Mouse (Mus musculus) MEL (cell line): Measurements from ENCODE around the gene Gpm6b. TPM values are rescaled to one million over a fixed set of nuclear protein-coding genes. Genes with fewer than 3 reads are reported as not detected.

ENCODE experiments used
- DNase-seq: peaks from one replicate; pipeline ENCODE4 v3.0.0; 2011; ENCODE audit warnings: low read depth, low spot score
- H3K27ac ChIP-seq: 2 replicates; pipeline ENCODE4 v1.5.1; 2012; ENCODE audit warnings: low read depth, mild to moderate bottlenecking, control low read depth, low read length, moderate library complexity; ENCODE audit not compliant: control insufficient read depth
- H3K27me3 ChIP-seq, 2 experiments: fragments of 150-350 bp in 1 of 2; sonication (generic) in 1 of 2; 2 replicates each; pipeline ENCODE4 v1.6.1; 2012; ENCODE audit warnings: low read length in 2 of 2, mild to moderate bottlenecking in 2 of 2, improper control_type of control experiment in 1 of 2, moderate library complexity in 1 of 2; ENCODE audit not compliant: insufficient read depth in 2 of 2, control insufficient read depth in 1 of 2
- H3K36me3 ChIP-seq, 2 experiments: 2 replicates each; pipeline ENCODE4 v1.6.1; 2012 to 2014; ENCODE audit warnings: low read length in 2 of 2, improper control_type of control experiment in 1 of 2, inconsistent platforms in 1 of 2, mild to moderate bottlenecking in 1 of 2; ENCODE audit not compliant: insufficient read depth in 2 of 2, control insufficient read depth in 1 of 2
- H3K4me1 ChIP-seq, 2 experiments: fragments of 150-350 bp in 1 of 2; sonication (generic) in 1 of 2; 2 replicates each; pipeline ENCODE4 v1.6.1; 2012; ENCODE audit warnings: low read length in 2 of 2, improper control_type of control experiment in 1 of 2, mild to moderate bottlenecking in 1 of 2; ENCODE audit not compliant: insufficient read depth in 2 of 2, control insufficient read depth in 1 of 2
- H3K4me3 ChIP-seq, 2 experiments: fragments of 150-350 bp in 1 of 2; sonication (generic) in 1 of 2; 2 replicates each; pipeline ENCODE4 v1.5.1; 2012; ENCODE audit warnings: low read depth in 2 of 2, low read length in 2 of 2, mild to moderate bottlenecking in 2 of 2, moderate library complexity in 2 of 2, control low read depth in 1 of 2, improper control_type of control experiment in 1 of 2; ENCODE audit not compliant: control insufficient read depth in 1 of 2, insufficient read depth in 1 of 2
- H3K79me2 ChIP-seq: 2 replicates; pipeline ENCODE4 v1.6.1; 2012; ENCODE audit warnings: mild to moderate bottlenecking, low read length, moderate library complexity; ENCODE audit not compliant: control insufficient read depth, poor library complexity, insufficient read depth
- H3K9ac ChIP-seq: 2 replicates; pipeline ENCODE4 v1.6.1; 2012; ENCODE audit warnings: low read depth, mild to moderate bottlenecking, control low read depth, low read length, moderate library complexity; ENCODE audit not compliant: control insufficient read depth, poor library complexity, severe bottlenecking
- H3K9me3 ChIP-seq: fragments of 150-350 bp; sonication (generic); replicated peaks from 2 replicates; pipeline ENCODE4 v1.6.1; 2012; ENCODE audit warnings: mild to moderate bottlenecking, low read length, improper control_type of control experiment, moderate library complexity; ENCODE audit not compliant: insufficient read depth
- BHLHE40 ChIP-seq: IDR thresholded peaks from 2 replicates; pipeline ENCODE4 v1.6.1; 2012; ENCODE audit warnings: low read depth, mild to moderate bottlenecking, inconsistent platforms, low read length, improper control_type of control experiment, borderline replicate concordance
- CHD1 ChIP-seq: IDR thresholded peaks from 2 replicates; pipeline ENCODE4 v1.6.1; 2012; ENCODE audit warnings: low read depth, mild to moderate bottlenecking, inconsistent platforms, low read length, improper control_type of control experiment
- CHD2 ChIP-seq: IDR thresholded peaks from 2 replicates; pipeline ENCODE4 v1.6.1; 2011; ENCODE audit warnings: low read length, improper control_type of control experiment
- CTCF ChIP-seq, 3 experiments: IDR thresholded peaks in 2 of 3; conservative IDR thresholded peaks in 1 of 3; 2 replicates each; pipeline ENCODE4 v1.5.1; 2011 to 2012; ENCODE audit warnings: low read length in 3 of 3, low read depth in 2 of 3, mild to moderate bottlenecking in 2 of 3, improper control_type of control experiment in 1 of 3, inconsistent platforms in 1 of 3, mixed read lengths in 1 of 3, moderate library complexity in 1 of 3; ENCODE audit not compliant: control insufficient read depth in 1 of 3, insufficient read depth in 1 of 3, poor library complexity in 1 of 3, severe bottlenecking in 1 of 3
- ELF1 ChIP-seq: IDR thresholded peaks from 2 replicates; pipeline ENCODE4 v1.6.1; 2014; ENCODE audit warnings: low read depth, mild to moderate bottlenecking, inconsistent platforms, low read length, improper control_type of control experiment, moderate library complexity
- EP300 ChIP-seq, 2 experiments: IDR thresholded peaks; 2 replicates each; pipeline ENCODE4 v1.6.1; 2011; ENCODE audit warnings: improper control_type of control experiment in 2 of 2, low read length in 2 of 2, low read depth in 1 of 2, mild to moderate bottlenecking in 1 of 2
- ETS1 ChIP-seq: IDR thresholded peaks from 2 replicates; pipeline ENCODE4 v1.6.1; 2012; ENCODE audit warnings: low read depth, mild to moderate bottlenecking, inconsistent platforms, low read length, improper control_type of control experiment, moderate library complexity
- GABPA ChIP-seq: IDR thresholded peaks from 2 replicates; pipeline ENCODE4 v1.6.1; 2012; ENCODE audit warnings: low read depth, mild to moderate bottlenecking, inconsistent platforms, low read length, improper control_type of control experiment, moderate library complexity
- GATA1 ChIP-seq: IDR thresholded peaks from 2 replicates; pipeline ENCODE4 v1.6.1; 2011; ENCODE audit warnings: low read depth, low read length, improper control_type of control experiment
- HCFC1 ChIP-seq: IDR thresholded peaks from 2 replicates; pipeline ENCODE4 v1.6.1; 2012; ENCODE audit warnings: low read depth, mild to moderate bottlenecking, inconsistent platforms, low read length, improper control_type of control experiment, moderate library complexity
- KAT2A ChIP-seq: conservative IDR thresholded peaks from 2 replicates; pipeline ENCODE4 v1.6.1; 2012; ENCODE audit warnings: low read depth, low read length, improper control_type of control experiment, inconsistent platforms
- MAFK ChIP-seq: IDR thresholded peaks from 2 replicates; pipeline ENCODE4 v1.6.1; 2011; ENCODE audit warnings: low read depth, mild to moderate bottlenecking, low read length, improper control_type of control experiment, borderline replicate concordance
- MAX ChIP-seq: IDR thresholded peaks from 2 replicates; pipeline ENCODE4 v1.6.1; 2011; ENCODE audit warnings: low read length, improper control_type of control experiment
- MAZ ChIP-seq: IDR thresholded peaks from 2 replicates; pipeline ENCODE4 v1.6.1; 2012; ENCODE audit warnings: low read depth, mild to moderate bottlenecking, inconsistent platforms, low read length, improper control_type of control experiment
- MXI1 ChIP-seq: IDR thresholded peaks from 2 replicates; pipeline ENCODE4 v1.6.1; 2011; ENCODE audit warnings: mild to moderate bottlenecking, low read depth, low read length, improper control_type of control experiment
- MYC ChIP-seq: IDR thresholded peaks from 2 replicates; pipeline ENCODE4 v1.6.1; 2011; ENCODE audit warnings: low read depth, mild to moderate bottlenecking, low read length, improper control_type of control experiment, moderate library complexity
- NELFE ChIP-seq: IDR thresholded peaks from 2 replicates; pipeline ENCODE4 v1.6.1; 2011; ENCODE audit warnings: low read depth, low read length, improper control_type of control experiment
- NRF1 ChIP-seq: IDR thresholded peaks from 2 replicates; pipeline ENCODE4 v1.6.1; 2014; ENCODE audit warnings: low read depth, mild to moderate bottlenecking, inconsistent platforms, low read length, improper control_type of control experiment, moderate library complexity; ENCODE audit not compliant: poor library complexity, insufficient read depth, severe bottlenecking
- POLR2AphosphoS2 ChIP-seq: IDR thresholded peaks from 2 replicates; pipeline ENCODE4 v1.6.1; 2011; ENCODE audit warnings: low read length, improper control_type of control experiment
- POLR2AphosphoS5 ChIP-seq: IDR thresholded peaks from 2 replicates; pipeline ENCODE4 v1.6.1; 2012; ENCODE audit warnings: low read depth, borderline replicate concordance, mild to moderate bottlenecking, inconsistent platforms, low read length, moderate library complexity, mixed read lengths
- RCOR1 ChIP-seq: IDR thresholded peaks from 2 replicates; pipeline ENCODE4 v1.6.1; 2012; ENCODE audit warnings: low read depth, mild to moderate bottlenecking, inconsistent platforms, low read length, improper control_type of control experiment
- SMC3 ChIP-seq: IDR thresholded peaks from 2 replicates; pipeline ENCODE4 v1.6.1; 2011; ENCODE audit warnings: low read depth, low read length, improper control_type of control experiment
- TBP ChIP-seq: IDR thresholded peaks from 2 replicates; pipeline ENCODE4 v1.8.0; 2011; ENCODE audit warnings: low read depth, low read length, improper control_type of control experiment
- UBTF ChIP-seq: IDR thresholded peaks from 2 replicates; pipeline ENCODE4 v1.6.1; 2012; ENCODE audit warnings: low read depth, mild to moderate bottlenecking, inconsistent platforms, low read length, improper control_type of control experiment, moderate library complexity, borderline replicate concordance; ENCODE audit not compliant: insufficient read depth
- USF2 ChIP-seq, 2 experiments: IDR thresholded peaks; 2 replicates each; pipeline ENCODE4 v1.6.1; 2011 to 2012; ENCODE audit warnings: improper control_type of control experiment in 2 of 2, low read length in 2 of 2, borderline replicate concordance in 1 of 2, inconsistent platforms in 1 of 2, low read depth in 1 of 2, mild to moderate bottlenecking in 1 of 2; ENCODE audit not compliant: insufficient read depth in 1 of 2
- ZC3H11A ChIP-seq: IDR thresholded peaks from 2 replicates; pipeline ENCODE4 v1.6.1; 2012; ENCODE audit warnings: low read depth, mild to moderate bottlenecking, inconsistent platforms, low read length, improper control_type of control experiment
- ZKSCAN1 ChIP-seq: IDR thresholded peaks from 2 replicates; pipeline ENCODE4 v1.6.1; 2012; ENCODE audit warnings: low read depth, mild to moderate bottlenecking, inconsistent platforms, low read length, improper control_type of control experiment, moderate library complexity
- ZMIZ1 ChIP-seq: IDR thresholded peaks from 2 replicates; pipeline ENCODE4 v1.6.1; 2012; ENCODE audit warnings: low read depth, mild to moderate bottlenecking, inconsistent platforms, low read length, improper control_type of control experiment, moderate library complexity
- polyA plus RNA-seq, 2 experiments: library from polyadenylated mRNA; stranded (reverse) in 1 of 2; unstranded in 1 of 2; fragments of >175 nt in 1 of 2; fragments of >200 nt in 1 of 2; gene quantifications; 2 replicates each; pipeline versions ENCODE4 v1.2.1 to v1.2.4; 2012; ENCODE audit warnings: low replicate concordance in 2 of 2, low read depth in 1 of 2; ENCODE audit not compliant: insufficient read length in 2 of 2, insufficient read depth in 1 of 2, missing spikeins in 1 of 2
- total RNA-seq: library from RNA; depleted of rRNA; stranded (reverse); fragments of 300-350 nt; gene quantifications from 2 replicates; pipeline ENCODE4 v1.2.3, GENCODE M21; 2012

The Gpm6b gene
- total and polyA plus RNA-seq, 3 experiments: 4.9 to 13.2 TPM; not detected in 1

DNA sequence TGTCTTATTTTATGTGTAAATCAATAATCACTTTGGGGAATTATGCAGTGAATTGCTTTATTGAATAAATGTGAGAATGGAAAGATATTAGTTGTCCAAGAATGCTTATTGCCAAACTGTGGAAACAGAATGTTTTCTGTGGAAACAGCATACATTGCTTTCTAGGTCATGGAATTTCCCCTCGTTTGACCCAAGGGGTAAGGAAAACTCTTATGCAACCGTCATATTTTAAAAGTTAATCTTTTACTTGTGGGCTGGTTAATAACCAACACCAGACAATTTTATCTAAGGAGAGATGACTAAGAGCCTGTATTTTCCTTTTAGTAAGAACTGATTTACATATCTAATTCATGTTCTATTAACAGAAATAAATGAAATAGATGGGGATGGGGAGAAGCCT, 64.1 kb downstream of the Gpm6b start:
- Histone ChIP-seq H3K4me3 (no peak overlapping the region), H3K4me1 (no peaks in the 10 kb centered on the region), H3K36me3 (no peaks in the 10 kb centered on the region), H3K27me3 (peaks cover 0 to 2% of the 10 kb centered on the region in 2 experiments; a peak in 3 of 4 replicates), H3K27ac (no peak overlapping the region), H3K9me3 (no peaks in the 10 kb centered on the region), H3K9ac (no peak overlapping the region), H3K79me2 (no peaks in the 10 kb centered on the region)
- DNase-seq: no peak
- TF ChIP-seq ZC3H11A: no peak
- TF ChIP-seq CTCF (IDR thresholded peaks at IDR 0.05 in 2 of 3, conservative IDR thresholded peaks at IDR 0.05 in 1 of 3; ENCODE audit: control insufficient read depth in 1 of 3, insufficient read depth in 1 of 3, low read depth in 2 of 3, low read length in 3 of 3, poor library complexity in 1 of 3, severe bottlenecking in 1 of 3): no peak
- TF ChIP-seq RCOR1: no peak
- no peak for TF ChIP-seq HCFC1
- TF ChIP-seq NELFE: no peak
- no peak for TF ChIP-seq ELF1
- no peak for TF ChIP-seq ZMIZ1
- TF ChIP-seq UBTF: no peak
- no peak for TF ChIP-seq USF2 (IDR thresholded peaks at IDR 0.05; ENCODE audit: borderline replicate concordance in 1 of 2, insufficient read depth in 1 of 2, low read depth in 1 of 2, low read length in 2 of 2)
- no peak for TF ChIP-seq POLR2AphosphoS2
- no peak for TF ChIP-seq MAFK
- TF ChIP-seq NRF1: no peak
- TF ChIP-seq CHD2: no peak
- no peak for TF ChIP-seq CHD1
- TF ChIP-seq GABPA: no peak
- no peak for TF ChIP-seq KAT2A
- TF ChIP-seq ZKSCAN1: no peak

DNA sequence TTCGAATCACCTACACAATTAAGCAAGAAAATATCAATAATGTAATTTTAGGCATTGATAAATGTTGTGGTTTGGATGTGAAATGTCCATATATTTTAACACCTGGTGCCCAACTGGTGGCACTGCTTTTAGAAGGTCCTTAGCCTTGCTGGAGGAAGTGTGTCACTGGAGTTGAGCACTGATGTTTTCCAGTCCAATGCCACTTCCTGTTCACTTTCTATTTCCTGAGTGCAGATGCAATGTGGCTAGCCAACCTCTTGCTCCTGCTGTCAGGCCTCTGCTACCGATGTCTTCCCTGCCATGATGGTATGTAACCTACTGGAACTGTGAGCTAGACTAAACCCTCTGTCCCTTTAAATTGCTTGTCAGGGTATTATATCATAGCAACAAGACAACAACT, 65.6 kb downstream of the Gpm6b start:
- H3K27me3 ChIP-seq: peaks cover 0 to 2% of the 10 kb centered on the region in 2 experiments; a peak in 3 of 4 replicates
- no peak overlapping the region for H3K27ac ChIP-seq
- DNase-seq: no peak
- H3K79me2 ChIP-seq: no peaks in the 10 kb centered on the region
- no peaks in the 10 kb centered on the region for H3K4me1 ChIP-seq
- H3K36me3 ChIP-seq: no peaks in the 10 kb centered on the region
- H3K9me3 ChIP-seq: no peaks in the 10 kb centered on the region
- TF ChIP-seq SMC3: no peak
- no peak for TF ChIP-seq MAZ
- TF ChIP-seq NELFE: no peak
- no peak for TF ChIP-seq POLR2AphosphoS5
- TF ChIP-seq MYC: no peak
- no peak for TF ChIP-seq MXI1
- TF ChIP-seq USF2 (IDR thresholded peaks at IDR 0.05; ENCODE audit: borderline replicate concordance in 1 of 2, insufficient read depth in 1 of 2, low read depth in 1 of 2, low read length in 2 of 2): no peak
- no peak for TF ChIP-seq CTCF (IDR thresholded peaks at IDR 0.05 in 2 of 3, conservative IDR thresholded peaks at IDR 0.05 in 1 of 3; ENCODE audit: control insufficient read depth in 1 of 3, insufficient read depth in 1 of 3, low read depth in 2 of 3, low read length in 3 of 3, poor library complexity in 1 of 3, severe bottlenecking in 1 of 3)
- TF ChIP-seq BHLHE40: no peak
- no peak for TF ChIP-seq GATA1
- TF ChIP-seq ZKSCAN1: no peak
- TF ChIP-seq TBP: no peak
- TF ChIP-seq MAFK: no peak
- TF ChIP-seq EP300 (IDR thresholded peaks at IDR 0.05; ENCODE audit: low read depth in 1 of 2, low read length in 2 of 2): no peak
- no peak for TF ChIP-seq GABPA
- TF ChIP-seq ETS1: no peak
- TF ChIP-seq MAX: no peak
- no peak for TF ChIP-seq UBTF
- TF ChIP-seq, all 39 proteins: peak for 0
- Histone ChIP-seq H3K4me3 (no peak overlapping the region), H3K9ac (no peak overlapping the region)
